ENCODE assay signal across 10 mouse cellular contexts in genomic region chr3:83517914-83518635, GRCm38 (mm10).
DNase-seq lines count a peak whose midpoint lies in the region; ATAC-seq and TF ChIP-seq lines count a peak whose summit lies in the region.
"Had no signal": no experiment of that assay in that cellular context is flagged by ENCODE, and none has a peak within 500 bp of the region (broad histone marks: within the 10 kb centered on the region; RNA-seq: fewer than 3 reads in every experiment).

No protein-coding gene starts in this region.

- TF ChIP-seq POLR2A in lung, adult 2 months (IDR thresholded peaks at IDR 0.05; ENCODE audit: borderline replicate concordance, extremely low read depth, low read depth, low read length) = no peak

- no peak overlapping the region for H3K27ac ChIP-seq in lung, embryonic 14.5 days (ENCODE audit: low read depth)
- H3K27ac ChIP-seq: heart, adult 2 months; neural tube, embryonic 13.5 days had no signal

- H3K9me3 ChIP-seq in lung, embryonic 14.5 days (ENCODE audit: low read depth, low read length) = no peaks in the 10 kb centered on the region
- H3K9me3 ChIP-seq: neural tube, embryonic 13.5 days had no signal

- no peak overlapping the region for H3K9ac ChIP-seq in lung, embryonic 14.5 days
- H3K9ac ChIP-seq: neural tube, embryonic 13.5 days had no signal

- H3K27me3 ChIP-seq in lung, embryonic 14.5 days (ENCODE audit: insufficient read depth, low read length) = no peaks in the 10 kb centered on the region
- H3K27me3 ChIP-seq: neural tube, embryonic 13.5 days had no signal

- no peak for TF ChIP-seq CTCF in lung, embryonic 14.5 days (IDR thresholded peaks at IDR 0.05; ENCODE audit: low read depth)
- TF ChIP-seq CTCF in lung, adult 2 months (IDR thresholded peaks at IDR 0.05; ENCODE audit: insufficient read depth, low read length) = no peak

- H3K4me3 ChIP-seq in lung, embryonic 14.5 days (ENCODE audit: low read depth, low read length) = no peak overlapping the region
- H3K4me3 ChIP-seq in lung, adult 2 months (replicated peaks; ENCODE audit: extremely low read depth, low read depth, low read length) = no peak overlapping the region
- H3K4me3 ChIP-seq: heart, adult 2 months; neural tube, embryonic 13.5 days had no signal

- WGBS in lung, embryonic 14.5 days = 47% methylated on average over 6 of the region's 6 CpGs
- 60% methylated on average over 6 of the region's 6 CpGs for WGBS in lung, adult 2 months

- ATAC-seq in lung, embryonic 14.5 days (ENCODE audit: insufficient read depth) = peak; percentile 76

- no peak overlapping the region for H3K4me2 ChIP-seq in lung, embryonic 14.5 days
- H3K4me2 ChIP-seq: neural tube, embryonic 13.5 days had no signal

- DNase-seq in heart, adult 11 months = peak; percentile 86
- no peak for DNase-seq in heart, adult 8-10 months (ENCODE audit: low spot score)
- peak; percentile 90 for DNase-seq in lung, embryonic 14.5 days
- no peak for DNase-seq in lung, adult 2 months
- peak; percentile 28 for DNase-seq in adrenal gland, adult 8-10 months
- peak; percentile 29 for DNase-seq in mesoderm, embryonic 11.5 days (ENCODE audit: low read depth, low spot score)
- no peak for DNase-seq in thymus, postnatal 36 days
- DNase-seq in thymus, postnatal 10 days (ENCODE audit: low spot score in 2 of 2) = no peak

- 0 out of 2 replicates have a peak, but pooled peaks cover 3% of the 10 kb centered on the region for H3K4me1 ChIP-seq in lung, embryonic 14.5 days (ENCODE audit: insufficient read depth)
- H3K4me1 ChIP-seq in lung, adult 2 months (ENCODE audit: control insufficient read depth, insufficient read depth, low read length) = no peaks in the 10 kb centered on the region; the same call in 1 of the 2 replicates
- H3K4me1 ChIP-seq: neural tube, embryonic 13.5 days had no signal

- no peaks in the 10 kb centered on the region for H3K36me3 ChIP-seq in lung, embryonic 14.5 days (ENCODE audit: insufficient read depth)
- H3K36me3 ChIP-seq: neural tube, embryonic 13.5 days had no signal

Comparison
In these comparisons a context has a peak if more than half of its experiments do, and no peak if none do; other contexts are left out.
1. DNase-seq: peak in heart, adult 11 months (single experiment), lung, embryonic 14.5 days (single experiment), adrenal gland, adult 8-10 months (single experiment) and mesoderm, embryonic 11.5 days (single experiment); none in heart, adult 8-10 months (single experiment), lung, adult 2 months (single experiment), thymus, postnatal 36 days (0 of 2) and thymus, postnatal 10 days (0 of 2).